Mouse (Mus musculus) G1E (cell line): ENCODE measurements around the gene Tmppe.

Experiments
- CTCF ChIP-seq: IDR thresholded peaks from 2 replicates; pipeline ENCODE4 v1.5.1; 2012; ENCODE audit warnings: low read depth, low read length, inconsistent platforms, mixed read lengths
- GATA1 ChIP-seq: IDR thresholded peaks from 2 replicates; pipeline ENCODE4 v1.6.1; 2012; ENCODE audit warnings: borderline replicate concordance, low read length, inconsistent platforms, mixed read lengths
- GATA2 ChIP-seq: IDR thresholded peaks from 2 replicates; pipeline ENCODE4 v1.6.1; 2012; ENCODE audit warnings: low read depth, low read length, inconsistent platforms, borderline replicate concordance
- POLR2AphosphoS5 ChIP-seq: IDR thresholded peaks from 2 replicates; pipeline ENCODE4 v1.6.1; 2012; ENCODE audit warnings: low read depth, low read length, inconsistent platforms; ENCODE audit not compliant: insufficient replicate concordance
- TAL1 ChIP-seq: conservative IDR thresholded peaks from 2 replicates; pipeline ENCODE4 v1.6.1; 2012; ENCODE audit warnings: low read depth, low read length, inconsistent platforms, mixed read lengths

DNA sequence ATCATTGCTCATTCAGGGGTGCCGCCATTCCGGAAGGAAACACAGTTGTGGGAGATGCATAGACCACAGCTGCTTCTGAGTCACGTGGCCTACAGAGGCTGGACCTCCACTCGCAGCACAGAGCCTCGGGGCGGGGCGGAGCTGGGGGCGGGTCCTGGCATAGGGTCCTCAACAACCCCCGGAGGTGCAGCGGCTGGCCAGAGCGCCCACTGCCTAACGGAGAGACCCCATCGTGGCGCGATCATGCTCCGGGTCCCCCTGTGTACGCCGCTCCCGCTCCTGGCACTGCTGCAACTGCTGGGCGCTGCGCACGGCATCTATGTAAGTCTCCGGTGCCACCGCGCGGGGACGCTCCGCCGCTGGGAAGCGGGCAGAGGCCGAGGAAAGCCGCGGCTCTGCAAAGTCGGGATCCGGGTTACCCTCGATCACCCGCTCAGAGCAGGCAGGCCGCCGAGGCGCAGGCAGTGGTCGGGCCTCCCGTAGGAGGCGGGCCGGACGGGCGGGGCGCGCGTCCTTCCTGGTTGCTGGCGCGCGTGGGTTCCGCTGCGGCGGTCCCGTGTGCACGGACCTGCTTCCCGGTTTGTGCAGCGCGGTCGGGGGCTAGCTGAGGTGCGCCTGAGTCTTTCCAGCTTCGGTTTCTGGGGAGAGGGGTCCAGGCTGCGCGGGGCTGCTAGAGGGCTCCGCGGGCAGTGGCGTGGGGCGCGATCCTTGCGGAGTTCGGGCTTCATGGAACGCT is at the start of gene Tmppe, which contains the start of gene Glb1:
- TF ChIP-seq CTCF (no peak), TAL1 (no peak), GATA1 (no peak), GATA2 (no peak), POLR2AphosphoS5 (no peak)
